Mouse (Mus musculus) fat pad, adult 2 months (tissue): ENCODE data around the gene Anxa9.
A peak's percentile ranks its signal among the peaks of the same experiment; 100 is the strongest.

Source experiments
- DNase-seq: peaks from one replicate; pipeline ENCODE4 v3.0.0-alpha.2; 2011; ENCODE audit warnings: low read depth, low spot score; ENCODE audit errors: extremely low read depth

The Anxa9 gene

GRCm38 (mm10) chr3:95314075-95314474 is 7.1 kb upstream of the Anxa9 start:
- no peak for DNase-seq

GRCm38 (mm10) chr3:95313476-95313875 is 6.5 kb upstream of the Anxa9 start:
- DNase-seq, result no peak

GRCm38 (mm10) chr3:95312623-95313022 is 5.6 kb upstream of the Anxa9 start:
- DNase-seq, result no peak

GRCm38 (mm10) chr3:95310968-95311882 is 4.2 kb upstream of the Anxa9 start:
- no peak for DNase-seq

GRCm38 (mm10) chr3:95310496-95310895 is 3.5 kb upstream of the Anxa9 start:
- no peak for DNase-seq

GRCm38 (mm10) chr3:95306244-95306643 is 732 bp downstream of the Anxa9 start:
- DNase-seq, result no peak

- no peak for DNase-seq
These were observed 5.7 kb downstream of the Anxa9 start for GRCm38 (mm10) chr3:95301204-95301796.

- peak; percentile 98 for DNase-seq
These were observed 9.0 kb downstream of the Anxa9 start for GRCm38 (mm10) chr3:95298018-95298417.

- no peak for DNase-seq
These were observed 10.9 kb downstream of the Anxa9 start for GRCm38 (mm10) chr3:95296103-95296469.

GRCm38 (mm10) chr3:95295321-95296102 is 11.5 kb downstream of the Anxa9 start:
- DNase-seq, result no peak

GRCm38 (mm10) chr3:95294718-95295117 is 12.3 kb downstream of the Anxa9 start:
- DNase-seq, result no peak

- DNase-seq, result no peak
These were observed 12.7 kb downstream of the Anxa9 start for GRCm38 (mm10) chr3:95294316-95294715.

- DNase-seq, result no peak
These were observed 13.4 kb downstream of the Anxa9 start for GRCm38 (mm10) chr3:95293537-95293936.

GRCm38 (mm10) chr3:95292899-95293298 is 14.1 kb downstream of the Anxa9 start:
- no peak for DNase-seq

- no peak for DNase-seq
These were observed 15.9 kb downstream of the Anxa9 start for GRCm38 (mm10) chr3:95291041-95291440.

GRCm38 (mm10) chr3:95290156-95290555 is 16.8 kb downstream of the Anxa9 start:
- DNase-seq, result no peak

- DNase-seq, result no peak
These were observed 17.6 kb downstream of the Anxa9 start for GRCm38 (mm10) chr3:95289419-95289818.

GRCm38 (mm10) chr3:95287541-95287940 is 19.4 kb downstream of the Anxa9 start:
- DNase-seq, result no peak

- no peak for DNase-seq
These were observed 20.5 kb downstream of the Anxa9 start for GRCm38 (mm10) chr3:95286510-95286909.

- no peak for DNase-seq
These were observed 21.0 kb downstream of the Anxa9 start for GRCm38 (mm10) chr3:95286011-95286410.

- DNase-seq, result no peak
These were observed 21.6 kb downstream of the Anxa9 start for GRCm38 (mm10) chr3:95285390-95285789.
